Mouse (Mus musculus): ENCODE measurements around the gene Zfp112.
"Not testable (repeated sequence)": the region's sequence is repeated elsewhere in the genome, so short reads cannot be mapped to it uniquely, and the experiment has no call there.

Zfp112 gene

GRCm38 (mm10) chr7:24112156-24112856, at the start of gene Zfp112:
TSS of gene Zfp112 (plus strand) at chr7:24112314.
- peak; percentile 43 for DNase-seq (ENCODE audit: low spot score)

DNA sequence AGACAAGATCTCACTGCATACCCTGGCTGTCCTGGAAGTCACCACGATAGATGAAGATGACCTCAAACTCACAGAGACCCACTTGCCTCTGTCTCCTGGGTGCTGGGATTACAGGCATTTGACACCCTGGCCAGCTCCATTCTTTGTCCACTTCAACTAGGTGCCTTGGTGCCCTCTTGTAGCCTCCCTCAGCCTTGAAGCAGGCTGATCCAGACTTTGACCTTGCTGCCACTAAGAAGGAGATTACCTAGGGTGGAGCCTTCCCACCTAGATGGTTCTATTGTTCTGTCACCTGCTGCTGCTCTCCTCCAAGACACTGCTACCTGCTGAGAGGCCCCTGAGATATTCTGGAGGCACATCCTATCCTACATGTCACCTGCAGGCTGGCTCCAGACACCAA, 37.7 kb upstream of the Zfp112 start:
- not testable (repeated sequence) for DNase-seq (ENCODE audit: low spot score)

GRCm38 (mm10) chr7:24081634-24082431, 30.3 kb upstream of the Zfp112 start, which contains the start of gene Zfp180:
TSS of gene Zfp180 (plus strand) at chr7:24081924.
- peak; percentile 93 for DNase-seq (ENCODE audit: low spot score)

DNA sequence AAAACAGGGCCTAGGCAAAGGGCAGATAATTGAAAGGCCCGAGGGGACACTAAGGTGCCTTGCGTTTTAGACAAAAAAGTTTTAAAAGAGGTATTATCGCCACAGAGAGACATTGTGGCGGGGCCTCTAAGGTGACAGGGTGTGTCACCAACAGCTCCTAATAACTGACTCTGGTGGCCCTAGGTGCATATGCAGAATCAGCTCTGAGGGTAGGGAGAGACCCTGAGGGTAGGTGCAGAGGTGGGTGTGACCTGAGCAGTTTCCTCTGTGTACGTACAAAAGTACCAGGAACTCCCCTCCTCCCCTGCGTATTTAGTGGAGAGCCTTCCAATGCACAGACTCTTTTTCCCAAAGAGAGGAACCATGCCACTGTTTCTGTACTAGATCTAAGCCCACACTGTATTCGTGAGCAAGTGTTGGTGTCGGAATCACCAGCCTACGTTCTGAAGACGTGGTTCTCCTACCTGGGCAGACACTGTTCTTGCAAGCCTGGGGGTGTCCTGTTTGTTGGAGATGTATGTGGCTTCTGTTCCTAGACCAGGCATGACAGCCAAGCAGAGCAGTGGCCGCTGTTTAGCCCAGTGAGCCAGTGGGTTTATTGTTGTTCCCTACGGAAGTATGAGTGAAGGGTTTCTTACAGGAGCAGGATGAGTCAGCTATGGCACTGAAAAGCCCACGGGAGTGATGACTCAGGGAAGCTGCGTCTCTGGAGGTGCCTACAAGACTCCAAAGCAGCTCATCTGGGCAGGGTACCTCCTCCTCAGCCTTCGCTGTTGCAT, 29.5 kb upstream of the Zfp112 start:
- DNase-seq (ENCODE audit: low spot score), result peak; percentile 27

GRCm38 (mm10) chr7:24086871-24087270, 25.2 kb upstream of the Zfp112 start:
- DNase-seq (ENCODE audit: low spot score), result no peak

- DNase-seq (ENCODE audit: low spot score), result no peak
Measured at GRCm38 (mm10) chr7:24087485-24088125, 24.5 kb upstream of the Zfp112 start.

DNA sequence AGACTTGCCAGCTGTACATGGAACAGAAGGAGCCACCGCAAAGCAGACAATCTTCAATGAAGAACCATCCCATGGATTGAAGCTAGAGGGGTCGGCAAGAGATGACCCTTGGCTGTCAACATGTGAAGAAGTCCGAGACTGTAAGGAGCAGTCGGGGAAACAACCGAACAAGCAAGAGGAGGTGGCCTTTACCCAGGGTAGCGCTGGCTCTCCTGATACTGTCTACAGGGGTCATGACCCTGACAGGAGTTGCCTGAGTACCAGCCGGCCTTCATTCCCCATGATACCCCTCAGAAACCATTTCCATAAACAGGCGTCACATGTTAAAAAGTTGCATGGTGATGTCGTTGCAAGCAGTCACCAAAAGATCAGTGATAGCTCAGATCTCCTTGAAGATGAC, 7.7 kb upstream of the Zfp112 start:
- no peak for DNase-seq (ENCODE audit: low spot score)

GRCm38 (mm10) chr7:24105144-24105703, 6.9 kb upstream of the Zfp112 start:
- no peak for DNase-seq (ENCODE audit: low spot score)

GRCm38 (mm10) chr7:24110839-24111238, 1.3 kb upstream of the Zfp112 start:
- no peak for DNase-seq (ENCODE audit: low spot score)

- no peak for DNase-seq (ENCODE audit: low spot score)
Measured at GRCm38 (mm10) chr7:24111772-24112155, 350 bp upstream of the Zfp112 start.

- peak; percentile 63 for DNase-seq (ENCODE audit: low spot score)
Measured at GRCm38 (mm10) chr7:24113001-24113400, 887 bp downstream of the Zfp112 start.

DNA sequence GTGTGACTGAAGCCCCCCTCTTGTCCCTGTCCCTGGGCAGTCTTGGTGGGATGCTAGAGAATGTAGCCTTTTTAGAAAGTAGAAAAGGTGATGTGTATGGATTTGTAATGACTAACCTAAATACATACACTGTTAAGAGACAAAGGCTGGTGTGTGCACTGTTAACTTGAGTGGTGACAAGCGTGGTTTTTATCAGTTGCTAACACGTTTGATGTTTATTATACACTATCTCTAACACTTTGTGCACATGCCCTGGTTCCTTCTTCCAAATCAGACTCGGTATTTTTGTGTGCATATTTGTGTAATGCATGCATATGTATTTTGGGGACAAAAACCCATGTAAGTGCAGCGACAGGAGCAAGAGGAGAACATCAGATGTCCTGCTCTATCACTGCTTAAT, 4.5 kb downstream of the Zfp112 start:
- DNase-seq (ENCODE audit: low spot score), result no peak

GRCm38 (mm10) chr7:24133425-24133995, 21.4 kb downstream of the Zfp112 start:
- DNase-seq (ENCODE audit: low spot score), result no peak

DNA sequence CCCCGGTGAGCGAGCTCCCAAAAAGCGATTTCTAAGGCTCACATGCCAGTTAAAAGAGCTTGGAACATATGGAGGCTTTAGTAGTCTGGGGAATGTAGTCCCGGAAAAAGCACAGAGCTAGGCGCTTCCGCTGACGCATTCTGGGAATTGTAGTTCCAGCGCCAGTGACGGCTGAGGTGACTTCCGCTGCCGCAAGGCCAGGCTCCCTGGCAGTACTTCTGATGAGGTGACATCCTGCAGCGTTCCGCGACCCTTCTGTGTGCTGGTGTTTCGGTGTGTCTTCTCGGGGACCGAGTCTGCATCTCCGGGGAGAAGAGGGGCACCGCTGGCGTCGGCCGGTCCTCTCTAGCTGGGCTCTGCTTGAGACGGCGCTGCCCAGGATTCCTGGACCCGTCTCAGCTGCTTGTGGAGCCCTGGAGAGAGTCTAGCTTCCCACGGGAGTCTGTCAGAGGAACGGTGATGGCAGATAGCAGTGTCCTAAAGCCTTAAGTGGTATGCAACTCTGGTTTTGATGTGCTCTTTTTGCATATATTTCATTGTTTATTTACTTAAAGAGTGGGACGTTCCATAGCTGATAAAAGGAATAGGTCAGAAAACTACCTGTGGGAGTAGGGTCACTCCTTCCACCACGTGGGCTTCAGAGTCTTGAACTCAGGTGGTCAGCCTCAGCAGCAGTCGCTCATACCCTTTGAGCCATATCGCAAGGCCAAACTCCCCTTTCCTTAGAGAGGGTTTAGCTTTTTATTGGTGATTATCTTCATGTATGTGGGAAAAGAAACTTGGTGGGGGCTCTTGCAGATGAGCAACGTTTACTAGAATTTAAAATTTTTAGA, 22.1 kb downstream of the Zfp112 start, which contains the start of gene Zfp235:
Zfp235 (plus strand) TSS at position 174 of the 833 bp plus-strand sequence.
- DNase-seq (ENCODE audit: low spot score), result peak; percentile 80

DNA sequence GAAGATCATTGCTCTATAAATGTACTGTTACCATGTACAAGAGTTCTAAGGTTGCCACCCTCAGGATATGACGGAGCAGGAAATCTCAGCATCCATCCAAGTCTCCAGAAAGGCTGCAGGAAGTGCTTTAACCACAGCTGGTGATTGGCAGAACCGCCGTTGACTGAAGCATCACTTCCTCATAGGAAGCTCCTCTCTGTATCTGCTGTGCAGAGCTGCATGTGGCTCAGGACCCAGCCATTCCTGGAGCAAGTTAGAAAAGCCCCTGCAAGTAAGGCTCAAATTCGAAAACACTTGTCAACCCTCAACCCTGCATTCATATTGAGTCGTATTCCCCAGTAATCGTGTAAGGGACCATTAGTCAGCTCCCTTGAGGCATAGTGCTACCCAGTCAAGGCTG, 30.5 kb downstream of the Zfp112 start:
- no peak for DNase-seq (ENCODE audit: low spot score)

- DNase-seq (ENCODE audit: low spot score), result no peak
Measured at GRCm38 (mm10) chr7:24153272-24153671, 41.2 kb downstream of the Zfp112 start.

DNA sequence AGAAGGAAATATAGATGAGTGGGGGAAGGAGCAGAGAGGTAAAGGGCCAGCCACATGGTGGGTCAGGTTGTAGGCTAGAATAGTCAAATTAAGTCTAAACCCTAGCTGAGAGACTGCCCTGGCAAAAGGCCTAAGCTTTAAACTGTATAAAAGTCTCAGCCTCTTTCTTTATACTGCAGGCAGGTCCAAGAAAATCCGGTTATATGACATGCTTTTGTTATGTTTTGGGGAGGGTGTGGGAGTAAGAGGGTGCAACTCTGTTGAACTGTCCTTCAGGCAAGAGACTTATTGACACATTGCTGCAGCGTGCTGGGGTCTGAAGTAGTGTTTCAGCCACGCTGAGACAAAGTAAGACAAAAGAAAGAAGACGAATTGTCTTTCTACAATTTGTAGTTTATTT, 60.1 kb downstream of the Zfp112 start:
- DNase-seq (ENCODE audit: low spot score), result no peak

- peak; percentile 21 for DNase-seq (ENCODE audit: low spot score)
Measured at GRCm38 (mm10) chr7:24174618-24175336, 62.7 kb downstream of the Zfp112 start, which contains the start of gene Zfp114. TSS of gene Zfp114 (plus strand) at chr7:24175060.

DNA sequence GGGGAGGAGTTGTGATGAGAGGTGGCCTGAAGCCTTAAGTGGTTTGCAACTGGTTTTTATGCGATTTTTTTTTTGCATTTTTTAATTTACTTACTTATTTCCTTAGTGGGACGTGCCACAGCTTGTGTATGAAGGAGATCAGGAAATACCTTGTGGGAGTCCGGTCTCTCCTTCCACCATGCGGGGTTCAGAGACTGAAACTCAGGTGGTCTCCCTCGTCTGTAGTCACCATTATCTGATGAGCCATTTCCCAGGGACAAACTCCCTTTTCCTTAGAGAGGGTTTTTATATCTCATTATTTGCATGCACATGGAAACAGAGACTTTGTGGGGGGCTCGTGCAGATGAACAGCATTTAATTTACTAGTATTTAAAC, 63.2 kb downstream of the Zfp112 start:
- DNase-seq (ENCODE audit: low spot score), result no peak

Data from c-Kit-positive CD71-positive TER-119-positive erythroid progenitor cells, embryonic 14.5 days (primary cell).